Mouse (Mus musculus) heart, embryonic 11.5 days (tissue): ENCODE results near the gene Usp48. TPM values are rescaled to one million over a fixed set of nuclear protein-coding genes. Genes with fewer than 3 reads are reported as not detected.

Experiments used
- ATAC-seq: fragments of 200-750 bp; cut with Nextera tagmentation; replicated peaks from 2 replicates; pipeline ENCODE4 v1.8.0; 2017; ENCODE audit warnings: moderate library complexity; ENCODE audit not compliant: insufficient number of reproducible peaks, low FRiP score, low TSS enrichment
- H3K27ac ChIP-seq: fragments of 300-500 bp; sonication (generic); 2 replicates; pipeline ENCODE4 v1.5.1; 2014; ENCODE audit warnings: mild to moderate bottlenecking, low read depth, low read length
- H3K27me3 ChIP-seq: fragments of 300-500 bp; sonication (generic); 2 replicates; pipeline ENCODE4 v1.6.1; 2014; ENCODE audit warnings: mild to moderate bottlenecking, low read length, mixed read lengths; ENCODE audit not compliant: control insufficient read depth, insufficient read depth
- H3K36me3 ChIP-seq: fragments of 300-500 bp; sonication (generic); 2 replicates; pipeline ENCODE4 v1.6.1; 2014; ENCODE audit warnings: mild to moderate bottlenecking, low read length, moderate library complexity, mixed read lengths; ENCODE audit not compliant: control insufficient read depth, insufficient read depth
- H3K4me1 ChIP-seq: fragments of 300-500 bp; sonication (generic); 2 replicates; pipeline ENCODE4 v1.6.1; 2014; ENCODE audit warnings: low read length; ENCODE audit not compliant: control insufficient read depth, insufficient read depth
- H3K4me2 ChIP-seq: fragments of 300-500 bp; sonication (generic); 2 replicates; pipeline ENCODE4 v1.6.1; 2014; ENCODE audit warnings: mild to moderate bottlenecking, moderate library complexity
- H3K4me3 ChIP-seq: fragments of 300-500 bp; sonication (generic); 2 replicates; pipeline ENCODE4 v1.5.1; 2014; ENCODE audit warnings: low read depth, low read length
- H3K9ac ChIP-seq: fragments of 300-500 bp; sonication (generic); 2 replicates; pipeline ENCODE4 v1.6.1; 2014; ENCODE audit warnings: mild to moderate bottlenecking, low read depth, low read length, moderate library complexity
- H3K9me3 ChIP-seq: fragments of 300-500 bp; sonication (generic); replicated peaks from 2 replicates; pipeline ENCODE4 v1.6.1; 2016; ENCODE audit warnings: low read length; ENCODE audit not compliant: control insufficient read depth
- WGBS: fragments of 180-500 bp; shearing (Covaris S2); extraction: QIAGEN DNeasy Blood & Tissue Kit; methylation state at CpG from one replicate; pipeline ENCODE4 v1.1.7; 2014; ENCODE audit not compliant: insufficient replicate concordance; 5-methylcytosine and 5-hydroxymethylcytosine counted together
- polyA plus RNA-seq: library from polyadenylated mRNA; unstranded; fragments of >200 nt; fragmentation: Nextera tagmentation; extraction: Ambion mirVana; gene quantifications from 2 replicates; pipeline ENCODE4 v1.2.1, GENCODE M21; 2014

Usp48 gene
- 45.0 and 50.1 TPM in 2 replicates for polyA plus RNA-seq

GRCm38 (mm10) chr4:137593601-137594495 is at the start of gene Usp48:
TSS of gene Usp48 (plus strand) at chr4:137593755.
- peak; percentile 92 for ATAC-seq
- H3K9ac ChIP-seq = peak within 1 kb of the TSS; percentile 95
- peak within 1 kb of the TSS; percentile 88 for H3K4me3 ChIP-seq
- no peaks in the 10 kb centered on the region for H3K27me3 ChIP-seq
- no peaks in the 10 kb centered on the region for H3K36me3 ChIP-seq
- peak within 1 kb of the TSS; percentile 99 for H3K27ac ChIP-seq
- H3K4me1 ChIP-seq = peaks cover 11% of the 10 kb centered on the region
- WGBS = under 1% methylated on average over 92 of the region's 92 CpGs
- H3K9me3 ChIP-seq = no peaks in the 10 kb centered on the region
- peak within 1 kb of the TSS; percentile 93 for H3K4me2 ChIP-seq

DNA sequence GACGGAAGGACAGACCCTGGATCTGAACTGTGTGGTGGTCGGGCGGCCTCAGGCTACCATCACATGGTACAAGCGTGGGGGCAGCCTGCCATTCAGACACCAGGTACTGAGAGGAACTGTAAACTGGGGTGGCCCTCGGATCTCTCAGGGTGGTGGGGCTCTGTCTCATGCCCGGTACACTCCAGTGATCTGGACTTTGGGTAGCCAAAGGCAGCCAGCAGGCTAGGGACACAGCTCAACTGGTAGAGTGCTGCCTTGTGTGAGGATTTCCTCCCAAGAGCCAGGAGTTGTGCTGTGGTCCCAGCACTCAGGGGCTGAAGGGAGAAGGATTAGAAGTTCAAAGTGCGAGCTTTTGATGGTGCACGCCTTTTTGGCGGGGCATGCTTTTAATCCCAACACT is 48.0 kb upstream of the Usp48 start:
- no peaks in the 10 kb centered on the region for H3K9me3 ChIP-seq
- H3K36me3 ChIP-seq = peaks cover 72% of the 10 kb centered on the region
- no peak overlapping the region for H3K9ac ChIP-seq
- H3K4me2 ChIP-seq = no peak overlapping the region
- no peaks in the 10 kb centered on the region for H3K27me3 ChIP-seq
- no peak overlapping the region for H3K27ac ChIP-seq
- ATAC-seq = no peak
- H3K4me1 ChIP-seq = no peaks in the 10 kb centered on the region
- 87% methylated on average over 9 of the region's 9 CpGs for WGBS
- no peak overlapping the region for H3K4me3 ChIP-seq

DNA sequence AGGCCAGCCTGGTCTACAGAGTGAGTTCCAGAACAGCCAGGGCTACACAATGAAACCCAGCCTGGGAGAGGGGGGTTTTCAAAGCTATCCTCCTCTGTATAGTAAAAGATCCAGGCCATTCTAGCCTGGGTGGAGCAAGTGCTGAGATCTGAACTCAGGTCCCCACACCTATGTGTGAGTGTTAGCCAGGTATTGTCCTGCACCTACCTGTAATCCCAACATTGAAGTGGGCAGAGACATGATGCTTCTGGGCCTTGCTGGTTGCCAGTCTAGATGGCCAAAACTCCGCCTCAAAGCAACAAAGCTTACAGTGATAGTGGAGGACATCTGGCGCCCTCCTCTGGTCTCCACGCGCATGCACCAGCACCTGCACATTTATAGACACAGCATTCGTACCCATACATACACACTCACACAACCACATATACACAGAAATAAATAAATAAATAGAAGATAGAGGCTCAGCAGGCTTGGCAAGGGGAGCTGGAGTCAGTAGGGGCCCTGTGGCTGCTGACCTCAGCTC is 47.5 kb upstream of the Usp48 start:
- Histone ChIP-seq H3K9ac (no peak overlapping the region), H3K36me3 (peaks cover 70% of the 10 kb centered on the region), H3K27me3 (no peaks in the 10 kb centered on the region), H3K4me2 (no peak overlapping the region), H3K9me3 (no peaks in the 10 kb centered on the region), H3K27ac (no peak overlapping the region), H3K4me1 (no peaks in the 10 kb centered on the region), H3K4me3 (no peak overlapping the region)
- no peak for ATAC-seq
- WGBS = 81% methylated on average over 5 of the region's 5 CpGs

GRCm38 (mm10) chr4:137553466-137553865 is 40.1 kb upstream of the Usp48 start:
- WGBS = 89% methylated on average over 17 of the region's 17 CpGs
- Histone ChIP-seq H3K9ac (no peak overlapping the region), H3K4me1 (no peaks in the 10 kb centered on the region), H3K4me2 (no peak overlapping the region), H3K9me3 (no peaks in the 10 kb centered on the region), H3K27ac (no peak overlapping the region), H3K4me3 (no peak overlapping the region), H3K27me3 (no peaks in the 10 kb centered on the region), H3K36me3 (peaks cover 63% of the 10 kb centered on the region)
- ATAC-seq = no peak

- ATAC-seq = no peak
- WGBS = 90% methylated on average over 16 of the region's 16 CpGs
- H3K36me3 ChIP-seq = peaks cover 61% of the 10 kb centered on the region
Observed at GRCm38 (mm10) chr4:137556673-137557210, 36.8 kb upstream of the Usp48 start.

DNA sequence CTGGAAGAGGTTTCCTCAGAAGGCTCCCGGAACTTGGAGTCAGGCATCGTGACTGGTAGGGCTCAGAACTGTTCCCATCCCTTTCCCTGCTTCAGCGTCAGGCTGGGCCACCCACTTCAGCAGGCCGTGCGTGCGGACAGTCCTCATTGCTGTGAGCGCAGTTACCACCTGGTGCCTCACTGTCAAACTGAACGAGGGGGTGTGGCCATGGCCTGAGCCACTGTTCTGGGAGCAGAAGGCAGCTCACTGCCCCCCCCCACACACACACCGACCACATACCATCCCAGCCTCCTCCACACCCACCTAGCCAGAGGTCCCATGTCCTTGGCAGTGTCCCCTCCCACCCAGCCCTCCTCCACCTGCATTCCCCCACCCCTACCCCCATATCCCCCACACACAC is 23.7 kb upstream of the Usp48 start:
- Histone ChIP-seq H3K36me3 (peaks cover 38% of the 10 kb centered on the region), H3K9ac (no peak overlapping the region), H3K4me3 (no peak overlapping the region), H3K27me3 (no peaks in the 10 kb centered on the region), H3K9me3 (no peaks in the 10 kb centered on the region), H3K4me1 (no peaks in the 10 kb centered on the region), H3K27ac (no peak overlapping the region), H3K4me2 (no peak overlapping the region)
- ATAC-seq = 0 out of 2 replicates have a peak, but pooled peaks have one; percentile 20
- 74% methylated on average over 9 of the region's 9 CpGs for WGBS

More at GRCm38 (mm10) chr4:137556673-137557210, 36.8 kb upstream of the Usp48 start:
- H3K27ac ChIP-seq = no peak overlapping the region
- H3K9me3 ChIP-seq = no peaks in the 10 kb centered on the region
- H3K27me3 ChIP-seq = no peaks in the 10 kb centered on the region
- H3K9ac ChIP-seq = no peak overlapping the region
- no peak overlapping the region for H3K4me2 ChIP-seq
- H3K4me3 ChIP-seq = no peak overlapping the region
- H3K4me1 ChIP-seq = no peaks in the 10 kb centered on the region

DNA sequence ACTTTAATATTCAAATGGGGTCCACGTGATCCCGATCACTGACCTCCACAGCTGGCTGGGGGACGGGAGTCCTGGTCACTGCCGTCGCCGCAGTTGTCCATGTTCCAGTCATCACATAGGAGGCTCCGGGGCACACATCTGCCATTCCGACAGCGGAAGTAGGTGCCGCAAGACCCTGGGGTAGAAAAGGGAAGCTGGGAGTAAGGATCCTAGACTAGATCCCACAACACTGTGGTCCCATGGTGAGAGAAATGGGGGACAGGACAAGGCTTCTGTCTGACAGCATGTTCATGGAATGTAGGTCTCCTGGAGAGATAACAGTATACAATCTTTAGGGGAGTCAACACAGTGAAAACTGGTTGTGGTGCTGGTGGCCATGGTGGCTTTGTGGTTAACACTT is 19.1 kb upstream of the Usp48 start, which contains the start of gene Ldlrad2:
Gene Ldlrad2 (minus strand): TSS at position 101 of the 400 bp plus-strand sequence.
- no peak for ATAC-seq
- 84% methylated on average over 10 of the region's 10 CpGs for WGBS

GRCm38 (mm10) chr4:137577486-137577885 is 16.1 kb upstream of the Usp48 start:
- Histone ChIP-seq H3K27ac (no peak overlapping the region), H3K4me2 (no peak overlapping the region), H3K9me3 (no peaks in the 10 kb centered on the region), H3K36me3 (no peaks in the 10 kb centered on the region), H3K9ac (no peak overlapping the region), H3K27me3 (0 out of 2 replicates have a peak, but pooled peaks cover 8% of the 10 kb centered on the region), H3K4me1 (no peaks in the 10 kb centered on the region), H3K4me3 (no peak overlapping the region)
- WGBS = 94% methylated on average over 12 of the region's 12 CpGs
- ATAC-seq = no peak

More for the DNA sequence above, 19.1 kb upstream of the Usp48 start, which contains the start of gene Ldlrad2:
- Histone ChIP-seq H3K9ac (no peak within 1 kb of the TSS), H3K27me3 (0 out of 2 replicates have a peak, but pooled peaks cover 6% of the 10 kb centered on the region), H3K4me1 (no peaks in the 10 kb centered on the region), H3K9me3 (no peaks in the 10 kb centered on the region), H3K27ac (no peak within 1 kb of the TSS), H3K4me2 (no peak within 1 kb of the TSS), H3K4me3 (no peak within 1 kb of the TSS), H3K36me3 (peaks cover 10% of the 10 kb centered on the region)
